Mouse (Mus musculus) v-Abl transformed pro-B cells (cell line): ENCODE data around the gene Phactr1.

Experiments
- in situ Hi-C, 2 experiments: fragments of 400-800 bp; cut with MboI; formaldehyde crosslinking; loops; one replicate each; pipeline ENCODE4 v1.15.1; 2025; ENCODE audit not compliant: unreplicated experiment in 2 of 2

Phactr1 gene

DNA sequence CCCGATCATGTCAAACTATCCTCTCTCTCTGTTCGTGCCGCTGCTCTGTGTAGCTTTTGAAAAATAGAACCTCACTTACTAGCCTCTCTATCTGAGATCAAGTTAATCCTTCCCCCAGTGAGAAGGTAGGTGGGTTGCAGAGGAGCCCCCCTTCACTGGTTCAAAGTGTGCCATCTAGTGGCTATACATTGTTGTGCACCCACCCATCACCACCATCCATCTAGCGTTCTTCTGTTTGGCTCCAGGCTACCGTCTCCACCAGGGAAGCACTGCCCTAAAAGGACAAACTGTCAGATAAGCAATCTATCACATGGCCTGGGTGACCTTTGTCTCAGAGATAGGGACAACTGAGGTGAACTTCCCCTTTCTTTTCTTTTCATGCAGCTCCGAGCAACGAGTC lies 413.9 kb downstream of the Phactr1 start:
- in situ Hi-C loops: no loop called here

- in situ Hi-C loops: no loop called here
Measured at GRCm38 (mm10) chr13:43102943-43103342, 422.5 kb downstream of the Phactr1 start.

- in situ Hi-C loops: no loop called here
Measured at GRCm38 (mm10) chr13:43104496-43104895, 424.1 kb downstream of the Phactr1 start.

- in situ Hi-C loops: no loop called here
Measured at GRCm38 (mm10) chr13:43112280-43112679, 431.9 kb downstream of the Phactr1 start.

- in situ Hi-C loops: no loop called here
Measured at GRCm38 (mm10) chr13:43112707-43113106, 432.3 kb downstream of the Phactr1 start.

- in situ Hi-C loops: no loop called here
Measured at GRCm38 (mm10) chr13:43113141-43113540, 432.7 kb downstream of the Phactr1 start.

DNA sequence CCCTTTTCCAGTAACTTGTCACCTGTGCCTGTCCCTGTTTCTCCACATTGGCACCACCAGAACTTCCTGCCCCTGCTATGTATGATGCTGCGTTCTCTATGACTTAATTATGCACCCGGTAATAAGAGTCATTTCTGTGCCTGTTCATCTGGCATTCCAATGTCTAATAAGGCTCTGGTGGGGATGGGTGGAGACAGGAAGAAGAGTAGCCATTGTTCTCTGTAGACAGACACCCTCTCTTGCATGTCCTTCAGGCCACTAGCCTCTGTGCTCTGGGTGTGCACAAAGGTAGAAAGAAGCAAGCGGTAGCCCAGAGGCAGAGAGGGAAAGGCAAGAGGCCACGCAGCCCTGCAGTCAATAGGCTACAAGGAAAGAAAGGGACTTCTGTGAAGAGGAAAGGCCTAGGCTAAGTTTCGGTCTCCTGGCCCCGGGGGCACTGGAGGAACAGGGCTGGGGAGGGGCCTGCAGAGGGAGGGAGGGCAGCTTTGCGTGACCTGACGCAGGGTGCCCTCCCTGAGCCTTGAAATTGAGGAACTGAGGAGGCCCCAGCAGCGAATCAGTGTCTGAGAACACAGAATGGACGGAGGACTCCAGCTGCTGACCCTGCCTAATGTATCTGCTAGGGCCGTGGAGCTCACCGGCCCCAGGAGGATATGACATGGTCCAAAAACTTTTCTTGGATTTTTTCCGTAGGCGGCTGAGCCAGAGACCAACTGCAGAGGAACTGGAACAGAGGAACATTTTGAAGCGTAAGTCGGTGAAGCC lies 442.1 kb downstream of the Phactr1 start:
- in situ Hi-C loops: no loop called here

DNA sequence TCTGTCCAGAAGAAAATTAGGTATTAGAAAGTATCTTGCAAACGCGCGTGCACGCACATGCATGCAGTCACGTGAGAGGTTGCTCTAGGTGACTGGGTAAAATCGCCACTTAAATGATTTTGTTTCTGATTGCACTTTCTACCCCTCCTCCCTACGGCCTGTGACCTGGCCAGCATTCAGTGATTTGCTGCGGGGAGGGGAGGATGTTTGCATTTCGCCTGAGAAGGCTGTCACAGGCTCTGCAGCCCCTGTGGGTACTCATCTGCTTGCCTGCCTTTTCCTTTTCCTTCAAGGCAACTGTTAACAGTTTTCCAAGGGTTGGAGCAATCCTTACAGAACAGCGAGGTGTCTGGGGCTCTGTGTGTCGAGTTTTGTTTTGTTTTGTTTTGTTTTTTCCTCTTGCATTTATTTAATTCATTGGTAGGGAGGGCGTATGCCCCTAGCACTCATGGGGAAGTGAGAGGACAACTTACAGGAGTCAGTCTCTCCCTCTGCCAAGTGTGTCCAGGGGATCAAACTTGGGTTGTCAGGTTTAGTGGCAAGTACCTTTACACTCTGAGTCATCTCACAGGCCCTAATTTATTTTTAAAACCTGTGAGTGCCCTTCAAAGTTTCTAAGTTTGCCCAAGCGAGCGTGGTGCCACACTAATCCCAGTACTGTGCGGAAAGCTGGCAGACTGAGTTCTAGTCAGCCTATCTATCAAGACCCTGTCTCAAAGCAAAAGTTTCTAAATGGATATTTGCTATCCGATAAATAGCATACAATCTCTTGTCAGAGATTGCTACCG lies 443.7 kb downstream of the Phactr1 start:
- in situ Hi-C loops: no loop called here

DNA sequence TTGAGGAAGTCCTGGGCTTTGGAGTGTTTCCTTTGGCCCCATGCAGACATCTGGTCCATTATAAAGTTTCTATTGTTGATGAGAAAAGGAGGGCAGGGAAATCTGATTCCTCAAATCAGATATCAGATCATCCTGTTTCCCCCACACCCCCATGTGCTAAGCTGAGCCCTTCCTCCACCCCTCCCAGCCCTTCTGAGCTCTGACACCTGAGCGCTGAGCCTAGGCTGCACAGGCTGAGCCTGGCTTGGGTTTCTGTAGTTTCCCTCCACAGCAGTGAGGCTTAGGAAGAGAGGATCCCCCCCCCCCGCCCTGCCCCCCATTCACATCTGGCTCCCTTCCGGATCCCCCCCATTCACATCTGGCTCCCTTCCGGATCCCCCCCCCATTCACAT lies 444.3 kb downstream of the Phactr1 start:
- in situ Hi-C loops: no loop called here

GRCm38 (mm10) chr13:43130161-43130560 lies 449.7 kb downstream of the Phactr1 start:
- in situ Hi-C loops: no loop called here

DNA sequence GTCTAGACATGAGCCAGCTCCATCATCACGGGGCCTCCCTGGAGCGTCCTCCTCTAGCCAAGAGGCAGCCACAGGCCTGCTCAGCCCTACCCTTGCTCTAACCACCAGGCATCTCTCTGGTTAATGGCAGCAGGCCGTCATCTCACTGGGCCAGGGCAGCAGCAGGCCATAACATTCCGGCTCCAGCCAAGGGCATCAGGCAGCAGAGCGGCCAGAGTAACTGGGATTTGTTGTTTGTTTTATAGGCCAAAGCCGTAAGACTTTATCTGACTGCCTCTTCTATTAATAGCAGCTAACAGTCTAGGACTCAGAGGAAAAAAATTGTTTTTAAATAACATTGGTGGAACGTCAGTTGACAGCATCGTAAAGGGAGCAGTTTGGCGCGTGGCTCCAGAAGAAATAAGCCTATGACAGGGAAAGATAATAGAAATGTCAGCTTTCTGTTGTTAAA lies 451.3 kb downstream of the Phactr1 start:
- in situ Hi-C loops: no loop called here

DNA sequence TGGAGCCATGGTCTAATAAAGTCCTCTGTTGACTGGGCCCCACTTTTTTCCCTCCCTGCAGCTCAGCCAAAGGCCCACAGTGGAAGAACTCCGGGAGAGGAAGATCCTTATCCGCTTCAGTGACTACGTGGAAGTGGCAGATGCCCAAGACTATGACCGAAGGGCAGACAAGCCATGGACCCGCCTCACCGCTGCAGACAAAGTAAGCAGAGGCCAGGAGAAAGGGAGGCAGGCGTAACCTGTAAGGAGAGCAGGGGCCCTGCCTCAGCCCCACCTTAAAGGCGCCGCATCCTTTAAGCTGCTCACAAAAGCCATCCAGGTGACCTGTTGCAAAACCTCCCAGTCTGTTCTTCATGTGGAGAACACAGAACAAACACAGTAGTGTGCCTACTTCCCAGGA lies 452.4 kb downstream of the Phactr1 start:
- in situ Hi-C loops: no loop called here

- in situ Hi-C loops: no loop called here
Measured at GRCm38 (mm10) chr13:43133400-43133799, 453.0 kb downstream of the Phactr1 start.

GRCm38 (mm10) chr13:43134468-43134867 lies 454.0 kb downstream of the Phactr1 start:
- in situ Hi-C loops: no loop called here

GRCm38 (mm10) chr13:43144720-43145418 lies 464.4 kb downstream of the Phactr1 start:
- in situ Hi-C loops: no loop called here

- in situ Hi-C loops: no loop called here
Measured at GRCm38 (mm10) chr13:43146515-43147258, 466.3 kb downstream of the Phactr1 start.

GRCm38 (mm10) chr13:43148692-43149091 lies 468.3 kb downstream of the Phactr1 start:
- in situ Hi-C loops: no loop called here

GRCm38 (mm10) chr13:43149661-43150060 lies 469.2 kb downstream of the Phactr1 start:
- in situ Hi-C loops: loop anchor here in 1 of 2 experiments (25.0 kb wide), 1 partner anchor 1838 kb away; no protein-coding TSS in a partner anchor

DNA sequence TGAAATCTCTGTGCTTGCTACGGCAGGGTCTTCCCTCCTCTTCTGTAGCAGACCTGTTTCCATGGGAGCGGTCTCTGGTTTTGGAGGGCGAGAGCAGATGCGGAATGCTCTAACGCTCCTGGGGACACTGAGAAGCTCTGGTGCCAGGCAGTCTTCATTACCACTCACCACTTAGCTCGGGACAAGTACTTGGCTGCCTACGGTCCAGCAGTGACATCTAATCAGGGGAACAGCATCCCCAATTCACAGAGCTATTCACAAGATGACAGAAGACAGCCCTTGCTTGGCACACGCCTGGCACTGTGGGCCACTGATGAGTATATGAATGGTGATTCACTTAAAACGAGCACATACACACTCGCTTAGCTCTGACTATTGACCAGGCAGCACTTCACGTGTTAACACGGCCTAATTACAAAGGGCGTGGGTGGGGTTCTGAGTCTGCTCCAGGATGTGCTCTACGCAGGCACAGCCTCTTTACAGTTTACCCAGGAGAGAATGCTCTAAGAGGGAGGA lies 471.6 kb downstream of the Phactr1 start:
- in situ Hi-C loops: loop anchor here in 1 of 2 experiments (25.0 kb wide), 1 partner anchor 1835 kb away; no protein-coding TSS in a partner anchor

DNA sequence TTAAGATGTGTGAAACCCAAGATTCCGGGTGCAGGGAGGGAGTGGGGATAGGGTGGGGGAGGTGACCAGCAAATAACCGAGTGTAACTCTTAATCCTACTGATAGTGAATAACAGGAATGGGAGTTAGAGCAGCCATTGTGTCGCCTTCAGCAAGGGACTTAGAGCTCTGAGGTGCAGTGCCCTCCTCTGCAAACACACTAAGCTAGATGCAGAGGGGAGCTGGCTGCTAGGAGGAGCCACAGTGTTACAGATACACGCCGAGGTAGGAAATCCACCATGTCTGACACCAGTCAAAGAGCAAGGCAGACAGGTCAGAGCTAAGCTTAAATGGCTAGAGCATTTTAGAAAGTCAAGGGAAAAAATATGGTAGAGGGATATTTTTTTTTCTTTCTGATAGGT lies 476.9 kb downstream of the Phactr1 start:
- in situ Hi-C loops: loop anchor here in 1 of 2 experiments (25.0 kb wide), 1 partner anchor 1830 kb away; no protein-coding TSS in a partner anchor
